Mouse (Mus musculus) heart, postnatal 14 days (tissue): Measurements from ENCODE around the gene Zfp617. TPM values are rescaled to one million over a fixed set of nuclear protein-coding genes. Genes with fewer than 3 reads are reported as not detected.
A peak's percentile ranks its signal among the peaks of the same experiment; 100 is the strongest.
"Not testable (repeated sequence)": the region's sequence is repeated elsewhere in the genome, so short reads cannot be mapped to it uniquely, and the experiment has no call there.

Experiments
- DNase-seq, 2 experiments: peaks; one replicate each; pipeline ENCODE4 v3.0.0; 2021 to 2022
- intact Hi-C: fragments of 180-260 bp; cut with DNase I; formaldehyde crosslinking; loops from one replicate; pipeline ENCODE4 v1.15.1; 2025
- long read RNA-seq, 2 experiments: library from polyadenylated mRNA; stranded (forward); transcript quantifications; one replicate each; pipeline ENCODE4 v2.0.0; 2021
- total RNA-seq, 2 experiments: library from RNA; stranded (reverse); gene quantifications; 2 replicates each; pipeline ENCODE4 v1.2.3; 2021

Gene Zfp617
- 10 to 100 TPM; 25.9 to 29.0 TPM for total RNA-seq
- long read RNA-seq, experiment 1, transcript Zfp617-201 (4 exons, 2,920 nt): major isoform, 8 of 22 reads
- long read RNA-seq, experiment 1, partial matches to known transcripts: 1 of 22 reads
- long read RNA-seq, experiment 1, other reads (novel, unspliced or antisense): 13 of 22 reads
- long read RNA-seq, experiment 2, transcript Zfp617-201 (4 exons, 2,920 nt): major isoform, 8 of 14 reads
- long read RNA-seq, experiment 2, partial matches to known transcripts: 0 of 14 reads
- long read RNA-seq, experiment 2, other reads (novel, unspliced or antisense): 6 of 14 reads

DNA sequence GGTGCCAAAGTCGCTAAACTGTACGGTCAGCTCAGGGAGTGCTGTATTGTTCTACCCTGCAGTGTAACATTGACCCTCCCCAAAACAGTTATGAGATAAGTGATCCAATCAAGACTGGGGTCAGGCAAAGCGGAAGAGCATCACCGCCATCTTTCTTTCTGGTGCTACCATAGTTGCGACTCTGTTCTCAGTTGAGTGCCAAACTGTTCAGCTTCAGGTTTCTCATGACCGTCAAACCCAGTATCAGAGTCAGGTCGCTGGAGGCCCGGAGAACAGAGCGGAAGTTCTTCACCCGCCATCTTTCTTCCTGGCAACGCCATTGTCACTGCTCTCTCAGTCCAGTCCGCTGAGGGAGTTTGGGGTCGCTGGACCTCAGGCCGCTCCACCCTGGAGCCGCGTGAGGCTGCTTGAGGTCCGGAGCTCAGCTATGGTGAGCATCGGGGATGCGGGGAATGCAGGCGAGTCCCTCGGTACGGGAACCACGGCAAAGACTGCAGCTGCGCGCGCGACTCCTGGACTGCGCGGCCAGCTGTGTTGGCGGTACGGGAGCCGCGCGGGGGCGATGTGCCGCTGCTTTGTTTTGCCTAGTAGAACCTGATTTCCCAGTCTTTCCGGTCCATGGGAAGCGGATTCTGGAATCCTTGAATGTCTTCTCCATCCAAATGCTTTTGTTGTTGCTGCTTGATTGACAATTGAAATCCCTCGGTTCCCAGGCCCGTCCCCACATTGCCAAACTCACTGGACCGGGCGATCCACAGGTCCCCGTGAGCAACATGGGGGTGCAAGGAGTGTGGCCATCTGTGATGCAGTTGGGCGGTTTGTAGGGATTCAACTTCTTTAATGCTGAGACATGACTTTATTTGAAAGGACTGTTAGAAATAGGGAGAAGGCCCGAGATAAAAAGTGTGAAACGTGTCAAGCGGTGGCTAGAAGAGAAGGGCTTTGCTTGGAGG lies at the start of gene Zfp617, which contains the start of gene Zfp882:
TSS of gene Zfp617 (plus strand) at position 327 of the 953 bp plus-strand sequence.
TSS of gene Zfp882 (plus strand) at position 300 of the 953 bp plus-strand sequence.
- peak; percentile 87 to 88 for DNase-seq
- intact Hi-C loops: loop anchor here (1.0 to 5.0 kb wide), 2 partner anchors 14 to 64 kb away; no protein-coding TSS in a partner anchor

DNA sequence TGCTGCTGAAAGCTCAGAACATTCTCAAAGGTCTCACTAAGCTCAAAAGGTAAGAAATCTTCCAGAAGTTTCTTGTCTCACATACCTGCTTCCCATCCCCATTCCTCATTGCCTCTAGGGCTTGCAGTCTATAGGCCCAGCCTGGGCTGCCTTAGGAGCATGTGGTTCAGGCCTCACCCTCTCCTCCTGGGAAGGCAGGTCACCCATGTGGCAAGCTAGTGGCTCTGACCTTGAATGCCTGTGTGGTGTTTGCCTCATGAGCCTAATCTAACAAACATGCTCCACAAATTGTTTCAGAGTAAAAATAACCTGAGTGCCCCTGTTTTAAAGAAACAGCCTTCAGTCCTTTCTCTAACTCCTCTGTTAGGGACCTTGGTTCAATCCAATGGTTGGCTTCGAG lies 46.9 kb upstream of the Zfp617 start:
- intact Hi-C loops, DNase-seq: not testable (repeated sequence)

DNA sequence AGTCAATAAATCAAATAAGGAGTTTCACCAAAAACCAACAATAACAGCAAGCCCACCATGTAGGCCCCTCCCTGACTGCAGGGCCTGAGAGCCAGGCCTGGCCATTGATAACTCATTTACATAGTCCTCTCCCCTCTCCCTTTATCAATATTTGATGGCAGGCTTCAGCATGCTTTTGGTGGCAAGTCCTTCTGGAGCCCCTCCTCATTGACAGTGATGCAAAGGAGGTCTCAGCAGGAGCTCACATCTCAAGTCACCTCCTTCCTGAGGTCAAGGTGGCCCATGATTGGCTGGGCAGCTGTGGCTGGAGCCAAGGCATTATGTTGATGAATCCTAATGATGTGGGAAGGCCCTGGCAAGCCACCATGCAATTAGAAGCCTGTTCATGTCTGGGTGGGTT lies 46.4 kb upstream of the Zfp617 start:
- DNase-seq, intact Hi-C loops: not testable (repeated sequence)

DNA sequence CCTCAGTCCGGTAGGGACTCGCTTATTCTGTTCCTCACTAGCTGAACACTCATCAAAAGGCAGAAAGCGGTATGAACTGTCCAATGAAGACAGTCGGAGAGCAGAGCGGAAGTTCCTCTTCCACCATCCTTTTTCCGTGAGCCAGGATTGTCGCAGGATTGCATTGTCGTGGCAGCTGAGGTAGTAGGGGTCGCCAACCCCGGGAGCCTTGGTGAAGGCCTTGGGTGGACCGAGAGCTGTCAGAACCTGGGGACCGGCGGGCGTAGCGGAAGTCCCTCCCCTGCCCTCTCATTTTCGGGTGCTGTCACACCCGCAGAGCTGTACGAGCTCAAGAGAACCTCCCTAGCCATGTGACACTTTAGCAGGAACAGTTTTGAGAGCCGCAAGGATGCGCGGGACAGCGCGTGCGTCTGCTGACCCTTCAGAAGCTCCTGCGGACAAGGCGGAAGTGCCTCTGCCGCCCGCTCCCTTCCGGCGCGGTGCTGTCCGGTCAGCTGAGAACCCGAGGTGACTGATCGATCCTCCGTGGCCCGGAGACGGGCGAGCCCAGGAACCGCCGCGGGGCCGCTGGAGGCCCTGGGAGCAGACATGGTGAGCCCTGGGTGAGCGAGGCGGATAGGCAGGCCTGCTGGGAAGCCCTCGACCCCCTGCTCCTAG lies 26.7 kb upstream of the Zfp617 start, which contains the start of gene Zfp709:
TSS of gene Zfp709 (plus strand) at position 402 of the 657 bp plus-strand sequence.
- DNase-seq: peak; percentile 69 to 71
- intact Hi-C loops: no loop called here

DNA sequence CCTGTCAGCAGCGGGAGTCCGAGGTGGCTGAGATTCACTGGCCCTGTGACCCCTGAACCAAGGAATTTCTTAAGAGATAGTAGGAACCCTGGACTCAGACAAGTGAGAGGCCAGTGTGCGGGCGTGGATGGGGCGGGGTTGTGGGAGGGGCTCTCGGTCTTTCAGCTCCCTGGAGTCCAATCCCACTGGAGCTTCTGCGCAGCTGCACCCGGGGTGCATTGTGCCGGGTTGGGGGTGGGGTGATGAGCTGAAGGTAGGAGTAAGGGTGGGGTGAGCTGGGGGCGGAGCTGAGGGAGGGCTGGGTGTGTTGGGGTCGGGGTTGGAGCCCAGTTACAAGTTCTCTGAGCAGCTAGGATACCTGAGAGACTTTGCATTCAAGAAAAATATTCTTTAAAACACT lies 7.8 kb upstream of the Zfp617 start:
- DNase-seq, intact Hi-C loops: not testable (repeated sequence)

DNA sequence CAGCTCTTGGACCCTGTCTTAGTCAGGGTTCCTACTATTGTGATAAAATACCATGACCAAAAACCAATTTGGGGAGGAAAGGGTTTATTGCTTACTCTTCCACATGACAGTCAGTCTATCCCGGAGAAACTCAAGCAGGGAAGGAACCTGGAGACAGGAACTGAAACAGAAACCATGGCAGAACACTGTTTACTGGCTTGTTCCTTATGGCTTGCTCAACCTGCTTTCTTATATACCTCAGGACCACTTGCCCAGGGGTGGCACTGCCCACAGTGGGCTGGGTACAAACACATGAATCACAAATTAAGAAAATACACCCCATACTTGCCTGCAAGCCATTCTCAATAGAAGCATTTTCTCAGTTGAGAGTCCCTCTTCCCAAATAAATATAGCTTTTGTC lies 5.4 kb upstream of the Zfp617 start:
- intact Hi-C loops, DNase-seq: not testable (repeated sequence)

DNA sequence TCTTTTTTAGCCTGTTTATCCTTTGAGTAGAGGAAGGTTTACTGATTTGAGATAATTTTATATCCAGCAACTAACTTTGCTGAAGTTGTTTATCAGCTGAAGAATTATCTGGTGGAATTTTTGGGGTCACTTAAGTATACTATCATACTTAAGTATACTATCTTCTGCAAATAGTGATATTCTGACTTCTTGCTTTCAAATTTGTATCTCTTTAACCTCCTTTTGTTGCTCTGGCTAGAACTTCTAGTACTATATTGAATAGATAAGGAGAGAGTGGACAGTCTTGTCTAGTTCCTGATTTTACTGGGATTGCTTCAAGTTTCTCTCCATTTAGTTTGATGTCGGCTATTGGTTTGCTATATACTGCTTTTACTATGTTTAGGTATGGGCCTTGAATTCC lies 1.6 kb upstream of the Zfp617 start:
- DNase-seq: no peak
- intact Hi-C loops: loop anchor here (5.0 kb wide), 1 partner anchor 65 kb away; no protein-coding TSS in a partner anchor

DNA sequence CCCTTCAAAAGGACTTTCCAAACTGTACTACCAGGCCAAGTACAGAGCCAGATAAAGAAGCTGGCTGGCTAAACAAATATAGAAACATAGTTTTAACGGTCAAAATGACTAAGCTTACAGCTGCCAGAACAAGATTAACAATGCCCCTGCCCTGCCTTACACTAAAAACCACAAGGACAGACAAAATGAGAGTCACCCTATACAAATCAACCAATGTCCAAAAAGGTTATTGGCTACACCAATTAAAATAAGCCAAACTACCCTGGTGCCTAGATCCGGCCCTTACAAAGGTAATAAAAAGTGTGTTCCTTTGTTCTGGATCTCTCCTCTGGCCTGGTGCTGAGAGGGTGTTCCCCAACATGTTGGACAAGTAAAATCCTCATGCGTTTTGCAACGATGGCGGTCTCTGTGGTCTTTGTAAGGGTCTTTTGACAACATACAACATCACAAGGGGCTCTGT lies 607 bp upstream of the Zfp617 start:
- no peak for DNase-seq
- intact Hi-C loops: loop anchor here (1.0 to 5.0 kb wide), 2 partner anchors 14 to 64 kb away; no protein-coding TSS in a partner anchor

DNA sequence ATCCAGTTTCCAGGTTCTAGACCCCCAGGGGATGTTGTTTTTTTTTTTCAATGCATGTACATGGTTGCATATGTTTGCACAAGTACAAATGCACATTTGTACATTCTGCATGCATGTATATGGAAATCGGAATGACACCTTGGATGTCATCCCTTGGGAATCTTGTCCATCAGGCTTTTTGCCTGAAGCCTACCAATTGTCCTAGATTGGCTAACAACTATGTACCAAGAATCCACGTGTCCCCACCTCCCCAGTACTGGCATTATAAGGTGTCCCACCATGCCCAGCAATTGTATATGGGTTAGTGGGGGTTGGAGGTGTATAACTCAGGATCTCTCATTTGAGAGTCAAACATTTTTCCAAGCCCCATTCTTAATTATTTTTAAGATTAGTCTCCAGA lies 3.9 kb downstream of the Zfp617 start:
- intact Hi-C loops: no loop called here
- no peak for DNase-seq

DNA sequence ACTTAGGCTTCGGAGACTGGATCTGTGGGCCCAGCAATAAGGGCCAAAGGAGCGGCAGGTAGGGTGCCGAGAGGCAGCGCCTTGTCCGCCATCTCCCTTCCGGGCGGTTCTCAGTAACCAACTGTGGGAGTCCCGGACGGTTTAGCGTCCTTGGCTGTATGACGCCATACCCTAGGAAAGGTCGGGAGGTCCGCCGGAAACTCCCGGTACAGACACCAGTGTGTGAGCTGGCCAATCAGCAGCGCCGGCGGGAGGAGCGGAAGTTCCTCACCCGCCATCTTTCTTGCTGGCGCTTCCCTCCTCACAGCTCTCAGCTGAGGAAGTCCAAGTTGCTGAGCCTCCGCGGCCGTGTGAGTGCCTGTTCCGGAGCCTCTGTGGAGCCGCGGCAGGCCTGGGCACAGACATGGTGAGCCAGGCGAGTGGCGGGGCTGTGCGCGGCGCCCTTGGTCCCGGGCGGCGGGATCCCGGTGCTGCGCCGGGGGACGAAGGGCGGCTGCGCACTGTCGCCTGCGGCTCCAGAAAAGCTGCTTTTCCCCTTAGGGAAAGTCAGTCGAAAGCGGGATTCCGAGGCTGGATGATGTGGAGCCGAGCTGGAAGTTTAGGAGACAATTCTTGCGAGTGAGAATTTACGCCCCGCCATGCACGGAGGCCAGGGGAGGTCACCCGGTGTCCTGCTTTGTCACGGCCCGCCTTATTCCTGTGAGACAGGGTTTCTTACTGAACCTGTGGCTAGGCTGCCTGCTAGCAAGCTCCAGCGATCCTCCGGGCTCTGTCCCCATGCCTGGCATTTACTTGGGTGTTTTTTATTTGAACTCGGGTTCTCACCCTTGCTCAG lies 14.3 kb downstream of the Zfp617 start:
- DNase-seq: peak; percentile 92
- intact Hi-C loops: loop anchor here (1.0 to 5.0 kb wide), 3 partner anchors 14 to 50 kb away; partner anchors contain the start of genes Zfp617 and Zfp882

DNA sequence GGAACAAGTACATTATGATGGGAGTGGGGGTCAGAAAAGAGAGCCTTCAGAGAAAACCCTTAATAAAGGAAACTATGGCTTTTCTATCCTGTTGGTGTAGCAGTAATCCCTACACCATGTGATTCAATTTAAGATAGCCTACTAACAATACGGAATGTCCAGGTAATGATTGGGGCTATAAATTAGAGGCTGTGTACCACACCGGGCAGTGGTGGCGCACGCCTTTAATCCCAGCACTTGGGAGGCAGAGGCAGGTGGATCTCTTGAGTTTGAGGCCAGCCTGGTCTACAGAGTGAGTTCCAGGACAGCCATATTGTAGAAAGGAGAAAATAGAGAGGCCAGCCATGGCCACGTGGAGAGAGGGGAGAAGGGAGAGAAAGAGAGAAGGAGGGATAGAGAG lies 17.4 kb downstream of the Zfp617 start:
- DNase-seq: no peak
- intact Hi-C loops: no loop called here

DNA sequence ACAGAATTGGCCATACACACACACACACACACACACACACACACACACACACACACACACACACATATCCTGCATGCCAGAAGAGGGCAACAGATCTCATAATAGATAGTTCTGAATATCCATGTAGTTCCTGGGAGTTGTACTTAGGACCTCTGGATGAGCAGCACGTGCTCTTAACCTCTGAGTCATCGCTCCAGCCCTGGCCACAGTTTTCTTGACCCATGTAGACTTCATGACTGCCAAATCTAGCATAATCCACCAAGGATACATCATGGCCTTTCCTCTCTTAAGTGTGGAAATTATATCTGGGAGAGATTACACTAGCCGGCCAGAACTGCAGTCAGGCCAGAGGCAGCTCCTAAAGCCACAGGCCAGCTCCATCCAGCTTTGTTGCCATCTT lies 18.1 kb downstream of the Zfp617 start:
- intact Hi-C loops: no loop called here
- no peak for DNase-seq

DNA sequence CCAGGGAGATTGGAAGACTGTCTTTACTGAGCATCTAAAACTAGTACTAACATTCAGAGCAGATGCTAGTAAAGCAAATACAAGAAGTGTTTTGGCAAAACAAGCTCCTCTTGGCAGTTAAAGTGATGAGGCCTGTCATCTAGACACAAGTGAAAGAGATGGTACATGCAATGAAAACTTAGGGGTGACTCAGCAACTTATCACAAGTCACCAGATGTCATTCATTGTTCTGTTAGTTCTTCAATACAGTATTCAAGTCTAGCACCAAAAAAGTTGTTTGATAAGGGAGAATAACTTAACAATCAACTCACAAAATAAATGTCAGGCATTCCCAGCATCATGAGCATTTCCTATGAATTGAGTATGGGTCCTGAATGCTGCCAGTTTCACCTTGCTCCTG lies 19.3 kb downstream of the Zfp617 start:
- intact Hi-C loops: no loop called here
- no peak for DNase-seq

DNA sequence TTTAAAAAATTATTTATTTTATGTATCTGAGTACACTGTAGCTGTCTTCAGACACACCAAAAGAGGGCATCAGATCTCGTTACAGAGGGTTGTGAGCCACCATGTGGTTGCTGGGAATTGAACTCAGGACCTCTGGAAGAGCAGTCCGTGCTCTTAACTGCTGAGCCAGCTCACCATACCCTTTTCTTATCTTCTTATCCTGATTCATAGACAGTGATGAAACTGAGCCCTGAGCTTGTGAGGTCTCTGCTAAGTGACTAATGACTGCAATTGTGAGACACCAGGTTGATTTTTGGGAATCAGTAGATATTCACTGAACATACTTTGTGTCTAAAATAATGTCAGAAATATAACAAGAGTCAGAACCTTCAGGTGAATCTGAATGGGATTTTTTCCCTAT lies 29.6 kb downstream of the Zfp617 start:
- DNase-seq: not testable (repeated sequence)

DNA sequence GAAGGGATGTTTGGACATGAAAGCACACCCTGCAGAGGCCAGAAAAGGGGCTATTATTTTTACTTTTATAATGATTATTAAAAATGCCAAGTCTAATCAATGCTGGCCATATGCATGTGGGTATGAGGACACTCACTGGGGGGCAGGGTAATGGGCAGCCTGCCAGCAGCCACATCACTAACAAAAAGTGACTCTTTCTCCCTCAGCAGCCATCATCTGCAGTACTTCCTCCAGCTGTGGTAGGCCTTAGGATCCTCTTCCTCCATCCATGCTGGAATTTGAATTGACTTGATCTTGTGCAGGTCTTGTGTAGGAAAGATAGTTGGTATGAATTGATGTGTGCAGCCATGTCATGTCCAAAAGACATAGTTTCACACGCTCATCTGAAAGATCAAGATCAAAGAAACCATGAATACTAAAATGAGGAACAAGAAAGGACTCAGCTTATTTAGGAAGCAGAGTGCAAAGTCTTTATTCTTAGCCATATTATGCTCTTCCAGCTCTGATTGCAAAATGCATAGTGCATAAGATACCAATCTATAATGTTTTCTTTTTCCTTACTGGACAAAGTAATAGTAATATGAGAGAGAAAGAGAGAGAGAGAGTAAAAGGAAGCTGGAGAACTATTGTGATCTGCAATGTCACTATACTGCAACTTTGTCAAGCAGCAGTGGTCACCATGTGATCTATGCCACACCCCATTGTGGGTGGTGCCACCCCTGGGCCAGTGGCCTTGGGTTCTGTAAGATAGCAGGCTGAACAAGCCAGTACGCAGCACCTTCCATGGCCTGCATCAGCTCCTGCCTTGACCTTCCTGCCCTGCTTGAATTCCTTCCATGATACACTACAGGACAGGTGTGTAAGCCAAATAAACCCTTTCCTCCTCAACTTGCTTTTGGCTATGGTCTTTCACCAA lies 32.1 kb downstream of the Zfp617 start:
- DNase-seq: no peak

More for the DNA sequence above, 29.6 kb downstream of the Zfp617 start:
- intact Hi-C loops: not testable (repeated sequence)

DNA sequence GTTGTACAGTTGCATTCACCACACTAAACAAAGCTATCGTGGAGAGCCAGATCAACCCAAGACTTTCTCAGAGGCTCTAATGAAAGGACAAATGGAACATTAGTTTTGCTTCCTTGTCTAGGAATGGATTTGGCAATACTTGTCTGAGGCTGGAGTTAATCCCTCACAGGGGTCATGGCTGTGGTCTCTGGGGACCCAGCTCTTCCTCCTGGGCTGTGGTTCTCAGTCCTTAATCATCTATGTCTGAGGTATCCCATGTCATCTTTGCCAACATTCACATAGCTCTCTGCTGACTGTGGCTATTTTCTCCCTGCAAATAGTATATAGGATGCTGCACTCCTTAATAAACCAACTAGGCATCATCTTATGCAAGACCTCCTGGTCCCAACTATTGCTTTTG lies 33.3 kb downstream of the Zfp617 start:
- intact Hi-C loops: no loop called here

More for the DNA sequence above, 32.1 kb downstream of the Zfp617 start:
- intact Hi-C loops: no loop called here

DNA sequence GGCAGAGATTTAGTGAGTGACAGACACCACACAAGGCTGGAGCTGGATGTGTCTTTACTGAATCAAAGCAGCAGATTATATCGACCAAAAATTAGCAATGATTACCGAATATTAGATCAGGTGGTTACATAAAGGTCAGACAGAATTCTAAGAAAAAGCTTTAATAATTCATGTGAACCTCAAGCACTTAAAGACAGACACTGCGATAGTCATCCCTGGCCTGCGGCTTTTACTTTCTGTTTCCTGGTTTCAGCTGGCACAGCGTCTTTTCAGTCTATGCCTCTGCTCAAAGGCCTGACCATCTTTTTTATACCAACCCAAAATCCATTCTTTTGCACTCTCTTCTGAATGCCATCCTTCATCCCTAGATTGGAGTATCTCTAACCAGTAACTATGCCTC lies 40.2 kb downstream of the Zfp617 start:
- DNase-seq: no peak
- intact Hi-C loops: no loop called here

More for the DNA sequence above, 33.3 kb downstream of the Zfp617 start:
- no peak for DNase-seq
